Mouse (Mus musculus) skeletal muscle tissue, postnatal 0 days (tissue): ENCODE results near the gene Trim71. TPM values are rescaled to one million over a fixed set of nuclear protein-coding genes. Genes with fewer than 3 reads are reported as not detected.

ENCODE experiments used
- polyA plus RNA-seq: library from polyadenylated mRNA; unstranded; fragments of >200 nt; fragmentation: Nextera tagmentation; extraction: Ambion mirVana; gene quantifications from 2 replicates; pipeline ENCODE4 v1.2.1, GENCODE M21; 2015

Trim71 gene
- 0.01 TPM in 1 of 2 replicates, not detected in the other for polyA plus RNA-seq

DNA sequence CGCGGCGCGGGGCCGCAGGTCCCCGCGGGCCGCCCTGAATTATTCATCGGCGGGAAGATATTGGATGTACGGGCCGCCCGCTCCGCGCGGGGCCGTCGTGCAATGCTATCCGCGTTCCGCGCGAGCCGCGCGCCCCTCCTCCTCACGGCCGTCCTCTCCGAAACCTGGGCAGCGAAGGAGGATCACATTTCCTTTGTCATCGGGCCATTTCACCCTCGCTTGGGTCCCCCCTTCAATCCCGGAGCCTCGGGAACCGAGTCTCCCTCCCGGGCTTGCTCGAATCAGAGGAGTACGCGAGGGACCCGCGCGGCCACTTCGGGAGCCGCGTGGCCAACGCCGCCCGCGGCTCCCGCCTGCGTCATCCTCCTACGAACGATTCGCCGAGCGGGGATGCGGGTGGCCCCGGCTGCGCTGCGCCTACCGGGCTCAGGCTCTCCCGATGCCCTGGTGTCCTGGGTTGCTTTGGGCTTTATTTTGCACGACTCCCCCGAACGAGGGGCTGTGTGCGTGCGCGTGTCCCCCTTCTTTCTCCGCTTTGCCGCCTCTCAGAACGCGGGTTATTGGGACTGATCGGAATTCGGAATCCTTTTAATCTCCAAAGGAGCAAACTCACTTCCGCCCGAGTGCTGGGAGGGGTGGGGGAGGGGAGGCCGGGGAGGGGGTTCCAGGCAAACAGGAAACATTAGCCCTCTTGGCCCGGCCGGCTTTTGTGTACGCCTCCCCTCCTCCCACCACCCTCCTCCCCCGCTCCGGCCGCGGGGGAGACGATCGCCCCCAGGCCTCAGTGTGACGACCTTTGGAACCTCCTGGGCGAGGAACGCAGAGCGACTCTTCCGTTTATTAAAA is at the start of gene Trim71:
TSS of gene Trim71 (minus strand) at position 609 of the 846 bp plus-strand sequence.

GRCm38 (mm10) chr9:114515364-114515763 is 48.8 kb downstream of the Trim71 start, which contains the start of gene C130032M10Rik:
Gene C130032M10Rik, plus strand, starts transcription at chr9:114515697.

GRCm38 (mm10) chr9:114504816-114505215 is 59.4 kb downstream of the Trim71 start, which contains the start of gene Ccr4:
Gene Ccr4, minus strand, starts transcription at chr9:114504916.

Other genes with a start within 250 kb of the Trim71 start
- gene Bcl2a1c, start 234.2 kb downstream of the Trim71 start, polyA plus RNA-seq: not detected in 2 replicates
- 90.7 and 128 TPM in 2 replicates for gene Crtap, start 173.7 kb downstream of the Trim71 start, polyA plus RNA-seq
- gene Glb1, start 163.3 kb downstream of the Trim71 start, polyA plus RNA-seq: 13.3 and 16.7 TPM in 2 replicates
- gene Tmppe, start 163.3 kb downstream of the Trim71 start, polyA plus RNA-seq: 2.5 and 2.7 TPM in 2 replicates
- 0.38 TPM in 1 of 2 replicates, not detected in the other for gene Ccr4, start 59.5 kb downstream of the Trim71 start, polyA plus RNA-seq
- gene C130032M10Rik, start 48.7 kb downstream of the Trim71 start, polyA plus RNA-seq: 0.18 TPM in 1 of 2 replicates, not detected in the other
- 25.3 and 25.9 TPM in 2 replicates for gene Cnot10, start 75.8 kb upstream of the Trim71 start, polyA plus RNA-seq
- 60.0 and 60.2 TPM in 2 replicates for gene Dync1li1, start 124.4 kb upstream of the Trim71 start, polyA plus RNA-seq
- gene Cmtm6, start 166.7 kb upstream of the Trim71 start, polyA plus RNA-seq: 21.2 and 23.1 TPM in 2 replicates
- gene Cmtm7, start 217.5 kb upstream of the Trim71 start, polyA plus RNA-seq: 60.7 and 73.0 TPM in 2 replicates